Mouse (Mus musculus) right cerebral cortex, postnatal 14 days (tissue): ENCODE results near the gene Atp8a1.

Experiments
- DNase-seq: peaks from one replicate; pipeline ENCODE4 v3.0.0; 2022

Gene Atp8a1

DNA sequence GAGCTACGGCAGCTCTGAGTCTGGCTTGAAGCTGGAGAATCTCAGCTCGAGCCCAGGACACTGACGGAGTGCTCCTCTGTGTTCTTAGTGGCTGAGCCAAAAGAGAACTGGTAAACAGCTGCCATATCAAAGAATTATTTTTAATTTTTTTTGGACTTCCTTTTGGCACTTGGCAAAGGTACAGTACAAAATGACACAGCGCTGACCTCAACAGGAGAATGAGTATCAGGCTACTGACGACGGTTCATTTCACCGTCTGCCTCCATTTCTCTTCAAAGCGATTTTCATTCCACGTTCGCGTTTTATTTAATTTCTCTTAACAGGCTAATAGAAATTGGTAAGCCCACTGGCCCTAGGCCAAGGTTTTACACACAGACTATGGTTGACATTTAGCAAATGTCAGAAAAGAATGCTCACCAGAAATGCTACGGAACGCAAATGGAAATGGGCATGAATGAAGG lies 177.8 kb downstream of the Atp8a1 start:
- DNase-seq, result no peak

DNA sequence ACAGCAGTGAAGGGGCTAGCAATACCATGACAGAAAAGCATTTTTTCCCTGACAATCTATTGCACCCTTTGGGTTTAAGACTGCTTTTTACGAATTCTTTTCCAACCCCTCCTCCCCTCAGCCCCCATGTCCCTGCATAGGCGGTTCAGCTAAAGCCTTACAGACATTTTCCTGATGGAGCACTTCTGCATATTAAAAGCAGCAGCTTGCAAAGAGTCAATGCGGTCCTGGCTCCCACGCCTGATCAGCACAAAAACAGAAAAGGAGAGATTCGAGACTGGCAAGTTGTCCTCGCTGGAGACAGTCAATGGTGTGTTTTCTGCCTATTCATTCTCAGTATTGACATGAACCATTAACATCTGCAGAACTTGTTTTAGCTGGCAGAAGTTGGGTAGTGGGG lies 184.5 kb downstream of the Atp8a1 start:
- DNase-seq, result no peak

DNA sequence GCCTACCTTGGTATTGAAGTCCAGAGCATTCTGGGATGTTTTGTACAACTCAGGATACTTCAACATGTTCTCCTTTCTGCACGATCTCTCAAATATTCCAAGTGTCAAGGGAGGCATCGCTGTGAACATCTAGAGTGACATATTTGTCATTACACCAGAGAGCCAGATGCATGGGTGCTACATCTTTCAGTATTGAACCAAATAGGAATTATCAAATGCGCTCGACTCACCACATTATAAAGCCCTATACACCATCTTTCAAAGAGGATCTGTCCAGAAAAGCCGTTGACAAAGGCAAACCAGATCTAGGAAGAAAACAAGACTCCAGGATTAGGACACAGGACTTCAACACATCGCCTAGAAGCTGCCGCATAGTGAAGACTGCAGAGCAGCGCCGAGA lies 187.4 kb downstream of the Atp8a1 start:
- no peak for DNase-seq

DNA sequence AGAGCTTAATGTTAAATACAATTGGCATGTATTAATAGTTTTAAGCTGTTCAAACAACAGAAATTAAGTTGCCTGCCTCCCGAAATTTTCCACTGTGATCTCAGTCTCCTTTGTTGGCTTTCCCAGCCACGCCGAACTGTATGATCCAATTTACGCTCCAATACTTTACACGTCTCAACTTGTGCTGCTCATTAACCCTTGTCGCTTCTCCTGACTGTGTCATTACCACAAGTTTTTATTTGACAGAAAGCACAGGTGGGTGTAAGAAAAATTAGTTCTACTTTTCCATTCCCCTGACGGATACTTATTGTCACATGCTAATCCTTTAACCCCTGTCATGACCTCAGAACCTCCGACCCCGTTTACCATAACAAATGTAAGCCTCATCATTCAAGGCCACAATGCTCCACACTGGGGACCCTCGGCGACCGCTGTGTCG lies 190.4 kb downstream of the Atp8a1 start:
- DNase-seq, result no peak

DNA sequence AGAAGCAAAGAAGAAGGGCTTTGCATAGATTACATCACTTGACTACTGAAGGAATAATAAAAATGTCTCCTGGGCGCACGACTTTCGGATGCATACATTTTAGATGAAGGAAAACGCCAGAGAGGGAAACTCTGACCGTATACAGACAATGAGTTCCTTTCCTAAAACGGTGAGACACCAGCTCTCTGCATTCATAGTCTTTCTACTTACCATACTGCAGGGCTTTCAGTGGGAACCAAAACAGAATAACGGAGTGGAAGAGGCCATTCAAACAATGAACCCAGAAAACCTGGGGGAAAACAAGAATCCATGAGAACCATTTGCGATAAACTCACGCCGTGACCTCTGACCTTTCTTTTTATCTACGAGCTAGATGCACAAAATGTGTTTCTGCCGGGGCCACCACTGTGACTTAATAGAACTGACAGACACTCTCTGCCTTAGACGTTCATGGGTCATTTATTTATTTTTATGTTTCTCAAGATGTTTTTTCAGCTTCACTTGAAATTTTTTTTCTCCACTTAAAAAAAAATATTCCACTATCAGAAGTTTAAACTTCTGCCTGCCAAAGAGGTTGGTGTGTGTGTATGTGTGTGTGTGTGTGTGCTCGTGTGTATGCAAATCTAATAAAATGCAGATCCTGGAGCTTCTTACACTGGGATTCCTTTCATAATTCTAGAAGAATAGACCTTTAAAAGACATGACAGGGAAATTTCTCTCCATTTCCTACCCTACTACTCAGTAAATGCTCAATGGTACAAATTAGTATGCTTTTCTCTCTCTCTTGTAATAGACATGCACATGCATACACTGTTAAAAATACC lies 191.3 kb downstream of the Atp8a1 start:
- DNase-seq, result no peak

DNA sequence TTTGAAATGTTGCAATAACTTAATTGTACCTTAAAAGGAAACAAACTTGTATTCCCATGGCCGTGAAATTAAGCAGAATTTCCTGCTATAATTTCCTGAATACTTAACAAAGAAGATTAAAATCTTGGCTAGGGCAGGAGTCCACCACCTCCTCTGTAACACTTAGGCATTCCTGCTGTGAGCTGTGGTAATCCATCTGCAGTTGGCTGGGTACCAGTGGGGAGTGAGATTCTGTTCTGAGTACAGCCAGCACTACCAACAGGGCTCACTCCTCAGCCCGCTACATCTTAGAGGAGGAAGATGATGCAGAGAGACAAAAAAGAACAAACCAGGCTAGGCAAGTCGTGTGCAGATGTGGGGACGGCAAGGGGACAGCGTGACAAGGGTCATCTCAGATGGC lies 192.7 kb downstream of the Atp8a1 start:
- no peak for DNase-seq

DNA sequence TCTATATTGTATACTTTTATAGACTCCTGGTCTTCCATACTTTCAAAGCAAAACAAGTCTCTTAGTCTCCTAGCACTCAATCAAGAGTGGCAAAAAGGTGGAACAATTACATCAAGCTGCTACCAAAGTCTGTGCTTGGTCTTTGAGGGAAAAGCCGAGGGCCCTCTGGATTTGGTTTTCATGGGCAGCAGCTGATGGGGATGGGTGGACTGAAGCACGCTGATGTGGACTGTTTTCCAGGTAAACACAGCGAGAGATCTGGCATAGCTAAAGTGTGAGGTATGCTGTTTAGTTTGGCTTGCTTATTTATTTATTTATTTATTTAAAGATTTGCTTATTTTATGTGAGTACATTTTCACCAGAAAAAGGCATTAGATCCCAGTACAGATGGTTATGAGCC lies 193.7 kb downstream of the Atp8a1 start:
- DNase-seq, result no peak

DNA sequence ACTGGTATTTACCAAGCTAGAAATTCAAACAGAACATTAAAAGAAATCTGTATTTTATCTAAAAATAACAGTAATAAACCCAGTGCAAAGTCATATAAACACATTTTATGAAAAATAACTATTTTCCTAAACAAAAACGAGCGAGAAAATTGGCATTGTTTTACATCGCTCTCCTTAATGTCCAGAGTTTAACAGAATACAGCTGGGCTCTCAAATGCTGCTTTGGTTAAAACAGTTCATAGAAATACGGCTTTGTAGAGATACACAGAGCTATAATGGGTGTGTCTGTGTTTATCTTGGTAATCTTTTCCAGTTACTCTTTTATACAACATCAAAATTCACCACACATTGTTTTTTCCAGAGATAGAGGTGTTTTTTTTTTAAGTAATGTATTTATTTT lies 194.8 kb downstream of the Atp8a1 start:
- DNase-seq, result no peak

DNA sequence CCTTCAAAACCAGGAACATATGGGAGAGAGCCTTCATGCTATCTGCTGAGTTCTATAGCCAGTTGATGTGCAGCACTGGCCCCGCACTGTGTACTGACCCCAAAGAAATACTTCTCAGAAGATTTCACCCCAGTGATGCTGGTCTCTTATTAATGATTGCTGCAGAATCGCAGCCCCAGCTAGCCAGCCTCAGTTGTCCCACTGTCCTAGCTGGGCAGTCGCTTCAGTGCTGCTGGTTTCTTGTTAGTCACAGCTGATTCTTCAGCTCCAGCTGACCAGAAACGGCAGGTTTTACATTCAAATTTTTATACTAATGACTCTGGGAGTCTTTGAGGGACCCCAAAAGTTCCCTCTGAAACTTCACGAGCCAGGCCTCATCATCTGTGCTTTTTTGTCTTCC lies 197.2 kb downstream of the Atp8a1 start:
- no peak for DNase-seq

DNA sequence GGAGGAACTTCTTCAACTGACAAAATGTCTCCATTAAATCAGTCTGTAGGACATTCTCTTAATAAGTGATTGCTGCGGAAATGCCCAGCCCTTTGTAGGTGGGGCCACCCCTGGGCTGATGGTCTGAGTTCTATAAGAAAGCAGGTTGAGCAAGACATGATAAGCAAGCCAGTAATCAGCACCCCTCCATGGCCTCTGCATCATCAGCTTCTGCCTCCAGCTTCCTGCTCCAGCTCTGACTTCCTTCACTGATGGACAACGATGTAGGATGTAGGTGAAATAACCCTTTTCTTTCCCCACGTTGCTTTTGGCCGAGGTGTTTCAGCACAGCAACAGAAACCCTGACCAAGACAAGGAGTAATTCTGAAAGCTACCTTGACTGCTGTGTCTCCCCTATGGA lies 198.1 kb downstream of the Atp8a1 start:
- DNase-seq, result no peak

DNA sequence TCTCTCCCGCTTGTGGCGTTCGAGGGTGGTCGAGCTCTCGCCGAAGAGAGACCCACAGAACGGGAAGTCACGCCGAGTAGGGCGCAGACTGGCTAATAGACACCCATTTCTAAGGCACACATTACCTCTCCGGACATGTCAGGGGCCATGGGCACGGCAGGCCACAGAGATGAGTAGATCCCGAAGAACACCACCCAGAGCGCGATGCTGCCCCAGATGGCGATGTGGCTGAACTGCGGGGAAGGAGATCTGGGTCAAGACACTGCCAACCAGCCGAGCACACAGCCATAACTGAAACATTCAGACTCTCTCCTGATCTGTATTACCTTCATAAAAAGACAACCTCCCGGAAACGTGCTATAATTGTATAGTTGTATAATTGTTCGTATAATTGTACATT lies 199.7 kb downstream of the Atp8a1 start:
- DNase-seq, result peak; percentile 30

DNA sequence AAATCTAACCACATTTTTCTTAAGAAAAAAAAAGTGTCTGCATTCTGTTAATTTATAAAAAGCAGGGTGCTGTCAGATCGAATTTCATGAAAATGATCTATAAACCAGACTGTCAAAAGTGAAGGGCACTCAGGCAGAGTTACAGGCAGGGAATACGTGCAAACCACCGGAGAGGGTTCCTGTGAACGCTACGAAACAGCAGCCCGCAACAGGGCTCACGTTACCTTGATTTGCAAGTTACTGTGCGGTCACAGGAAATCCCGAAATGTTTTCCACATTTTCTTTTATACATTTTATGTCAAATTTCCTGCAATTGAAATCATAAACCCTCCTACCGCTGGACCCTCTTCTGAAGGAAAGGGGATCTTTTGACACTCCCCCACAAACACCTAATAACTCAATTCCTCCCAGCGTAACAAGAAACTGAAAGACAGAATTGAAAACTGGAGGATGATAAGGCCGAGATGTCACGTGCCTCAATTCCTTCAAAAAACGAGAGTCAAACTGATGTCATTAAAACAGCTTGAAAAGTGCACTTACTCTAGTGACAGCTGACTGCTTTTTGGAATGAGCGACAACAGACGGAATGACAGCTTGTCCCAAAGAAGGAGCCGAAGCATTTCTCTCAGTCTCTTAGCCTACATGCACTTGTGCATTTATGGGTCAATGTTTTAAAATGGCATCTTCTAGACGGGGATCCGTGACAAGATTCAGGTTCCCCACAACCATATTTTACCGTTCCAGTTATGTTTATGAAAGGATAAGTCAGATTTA lies 200.3 kb downstream of the Atp8a1 start:
- no peak for DNase-seq

DNA sequence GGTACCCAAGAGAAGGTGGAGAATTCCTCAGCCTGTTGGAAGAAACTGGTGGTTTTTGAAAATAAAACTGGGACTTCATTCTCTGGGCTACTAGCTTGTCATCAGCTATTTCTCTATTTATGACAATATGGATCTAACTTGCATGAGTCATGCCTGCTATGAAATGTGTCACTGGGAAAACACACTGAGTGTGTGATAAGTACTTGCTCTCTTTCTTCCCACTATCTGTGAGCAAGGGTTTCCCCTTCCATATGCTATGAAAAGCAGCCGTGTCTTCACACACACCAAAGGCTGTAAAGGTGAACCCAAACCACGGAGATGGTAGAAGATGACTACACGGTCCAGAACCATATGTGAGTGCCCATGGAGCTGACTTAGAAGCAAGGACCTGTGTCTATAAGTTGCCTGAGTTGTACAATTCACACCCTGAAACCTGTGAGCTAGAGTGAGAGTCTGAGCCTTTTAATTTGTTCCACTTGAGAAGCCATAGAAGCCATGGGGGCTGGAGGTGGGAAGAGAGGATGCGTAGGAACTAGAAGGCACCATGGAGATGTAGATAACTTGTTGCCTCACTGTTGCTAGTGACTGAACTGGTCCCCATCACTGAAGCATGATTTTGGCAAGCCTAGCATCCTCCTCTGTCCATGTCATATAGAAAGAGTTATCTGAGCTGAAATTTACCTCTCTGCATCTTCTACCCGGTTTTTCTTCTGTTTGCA lies 203.5 kb downstream of the Atp8a1 start:
- no peak for DNase-seq

DNA sequence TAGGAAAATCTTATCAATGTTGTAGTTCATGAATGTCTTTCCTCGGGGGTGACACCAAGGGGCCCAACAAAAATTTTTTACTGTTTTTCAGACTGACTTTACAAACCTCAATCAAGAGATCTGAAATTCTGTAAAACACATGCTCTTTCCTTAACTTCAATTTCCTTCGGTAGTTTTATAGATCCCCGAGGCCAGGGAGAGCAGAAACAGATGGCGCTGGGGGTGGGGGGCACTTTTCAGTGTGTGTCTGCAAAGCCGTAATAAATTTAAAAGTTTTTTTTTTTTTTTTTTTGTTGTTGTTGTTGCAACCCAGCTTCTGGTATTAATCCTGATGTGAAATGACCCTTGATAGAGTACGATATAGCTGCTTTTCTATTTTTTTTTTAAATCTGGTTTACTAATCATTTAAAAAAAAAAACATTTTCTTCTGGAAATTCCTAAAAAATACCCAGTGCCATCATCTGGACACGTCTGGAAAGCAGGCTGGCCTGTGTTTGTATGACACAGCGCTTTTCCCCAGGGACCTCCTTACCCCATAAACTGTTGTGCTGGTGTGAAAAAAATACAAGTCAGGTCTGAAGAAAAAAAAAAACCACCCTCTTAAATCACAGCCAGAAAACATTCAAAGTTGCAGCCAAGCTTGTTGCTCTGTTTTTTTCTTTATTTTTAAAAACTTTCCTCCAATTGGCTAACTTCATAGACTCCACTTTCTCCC lies 205.7 kb downstream of the Atp8a1 start:
- no peak for DNase-seq

DNA sequence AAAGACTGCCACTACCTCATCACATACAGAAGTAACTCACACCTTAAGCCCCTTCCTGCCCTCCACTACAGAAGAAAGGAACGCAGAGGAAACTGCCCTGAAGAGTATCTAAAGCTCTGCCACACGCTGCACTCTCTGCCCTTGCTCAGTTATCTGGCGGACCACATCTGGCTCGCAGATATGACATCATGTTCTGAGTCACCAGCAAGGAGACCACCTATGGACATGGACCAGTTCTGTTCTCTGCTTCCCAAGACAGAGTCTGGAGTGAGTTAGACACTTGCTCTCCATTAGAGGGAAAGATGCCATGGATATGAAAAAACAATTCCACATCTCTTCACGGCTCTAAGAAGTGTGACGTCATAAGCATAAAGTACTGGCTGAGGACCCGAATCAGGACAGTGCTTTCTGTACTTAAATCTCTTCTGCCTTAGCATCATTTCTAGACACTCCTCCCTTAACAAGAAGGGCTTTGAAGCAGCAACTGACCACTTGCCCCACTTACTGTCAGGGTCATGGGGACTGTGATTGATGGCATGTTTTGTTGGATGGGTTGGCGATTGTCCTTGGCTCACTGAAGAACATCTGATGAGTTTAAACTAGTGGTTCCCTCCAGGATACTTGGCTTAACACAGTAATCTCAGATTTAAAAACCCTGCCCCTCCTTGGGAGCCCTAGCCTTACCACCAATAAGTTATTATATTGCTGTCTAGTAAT lies 206.5 kb downstream of the Atp8a1 start:
- DNase-seq, result no peak

DNA sequence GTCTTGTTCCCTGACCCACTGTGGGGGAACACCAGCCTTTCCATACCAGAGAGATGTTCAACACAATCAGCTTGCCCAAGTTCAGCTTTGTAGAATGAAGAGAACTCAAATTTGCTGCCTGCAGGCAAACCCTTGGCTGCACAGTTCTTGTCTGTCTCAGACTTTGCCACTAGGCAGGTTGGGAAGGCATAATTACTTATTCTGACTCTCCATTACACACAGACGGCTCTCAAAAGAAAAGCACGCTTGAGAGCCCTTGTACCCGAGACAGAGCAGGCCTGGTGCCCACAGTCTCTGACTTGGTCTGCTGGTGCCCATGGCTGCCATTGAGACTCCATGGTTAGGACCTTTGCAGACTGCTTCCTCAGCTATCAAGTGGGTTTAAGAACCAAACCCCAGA lies 212.9 kb downstream of the Atp8a1 start:
- DNase-seq, result no peak

DNA sequence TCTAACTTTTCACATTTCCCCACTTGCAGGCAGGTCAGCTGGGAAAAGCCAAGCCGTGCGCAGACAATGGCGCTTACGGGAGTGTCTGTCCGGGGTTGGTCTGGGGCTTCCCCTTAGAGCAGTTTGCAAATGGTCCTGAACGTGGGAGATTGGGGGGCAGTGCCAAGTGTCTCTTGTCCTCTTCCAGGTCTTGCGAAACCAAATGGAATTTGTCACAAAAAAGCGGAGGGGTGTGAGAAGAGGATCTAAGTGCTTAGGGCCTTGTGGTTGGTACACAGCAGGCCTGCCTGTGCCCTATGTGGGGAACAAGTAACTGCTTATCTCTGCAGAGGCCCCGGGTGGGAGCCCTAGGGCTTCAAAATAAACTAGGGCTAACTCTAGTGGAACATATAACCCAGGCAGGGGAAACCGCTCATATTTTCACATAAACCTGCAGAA lies 213.4 kb downstream of the Atp8a1 start:
- no peak for DNase-seq

DNA sequence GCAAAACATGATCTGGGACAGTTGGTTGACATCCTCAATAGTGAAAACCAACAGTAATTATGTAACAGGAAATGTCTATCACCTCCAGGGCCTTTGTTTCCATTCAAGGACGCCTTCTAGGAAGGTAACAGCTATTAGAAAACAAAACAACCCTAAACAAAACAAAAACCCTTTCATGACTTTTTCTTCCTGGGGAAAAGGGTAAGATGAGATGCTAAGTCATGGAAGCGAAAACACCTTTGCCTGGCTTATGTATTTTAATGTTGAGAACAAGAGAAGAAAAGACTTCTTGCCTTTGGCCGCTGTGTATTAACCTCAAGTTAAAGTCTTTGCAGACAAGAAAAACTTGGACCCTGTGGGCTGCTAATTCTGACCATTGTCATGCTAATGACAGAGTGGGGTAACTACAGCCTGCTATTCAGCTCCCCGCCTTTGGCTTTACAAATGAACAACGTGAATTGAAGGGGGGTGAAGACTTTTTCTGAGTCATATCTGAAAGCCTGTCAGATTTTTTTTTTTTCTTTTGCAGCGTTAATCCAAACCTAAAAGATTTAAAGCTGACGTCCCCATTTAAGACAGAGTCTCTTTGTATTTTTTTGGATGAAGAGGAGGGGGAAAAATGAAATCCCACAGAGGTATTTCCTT lies 214.0 kb downstream of the Atp8a1 start:
- no peak for DNase-seq

DNA sequence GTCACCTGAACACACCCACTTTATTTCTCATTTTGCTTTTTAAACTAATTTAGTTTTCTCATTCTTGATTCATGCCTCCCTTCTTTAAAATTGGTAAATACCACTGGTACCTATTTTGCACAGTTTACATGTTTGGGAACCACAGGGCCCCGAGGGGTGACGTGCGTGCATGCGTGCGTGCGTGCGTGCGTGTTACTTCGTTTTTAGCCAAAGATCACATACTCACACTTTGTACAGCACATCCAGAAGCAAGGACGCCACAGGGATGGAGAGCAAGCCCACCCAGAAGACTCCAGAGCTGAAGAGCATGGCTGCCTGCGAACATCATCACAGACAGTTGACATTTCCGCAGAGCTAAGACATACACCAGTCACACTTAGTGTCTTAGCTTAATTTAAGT lies 216.0 kb downstream of the Atp8a1 start:
- no peak for DNase-seq

DNA sequence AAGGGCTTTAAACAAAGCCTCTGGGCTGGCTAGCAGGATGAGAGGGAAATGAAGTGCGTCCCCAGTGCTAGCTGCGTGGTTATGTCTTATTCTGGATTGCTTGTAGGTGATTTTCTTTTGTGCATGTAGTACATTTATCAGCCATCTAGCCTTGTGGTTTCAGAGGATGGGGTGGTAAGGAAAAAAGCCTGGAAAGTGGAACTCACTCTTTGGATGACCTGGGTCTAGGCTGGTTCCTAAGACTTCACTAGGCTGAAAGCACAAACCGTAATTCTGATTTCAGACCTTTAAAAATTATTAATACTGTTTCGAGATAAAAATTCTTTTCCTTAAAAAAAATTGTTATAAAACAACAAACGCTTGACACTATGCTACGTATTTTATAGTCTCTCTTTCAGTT lies 217.4 kb downstream of the Atp8a1 start:
- no peak for DNase-seq

DNA sequence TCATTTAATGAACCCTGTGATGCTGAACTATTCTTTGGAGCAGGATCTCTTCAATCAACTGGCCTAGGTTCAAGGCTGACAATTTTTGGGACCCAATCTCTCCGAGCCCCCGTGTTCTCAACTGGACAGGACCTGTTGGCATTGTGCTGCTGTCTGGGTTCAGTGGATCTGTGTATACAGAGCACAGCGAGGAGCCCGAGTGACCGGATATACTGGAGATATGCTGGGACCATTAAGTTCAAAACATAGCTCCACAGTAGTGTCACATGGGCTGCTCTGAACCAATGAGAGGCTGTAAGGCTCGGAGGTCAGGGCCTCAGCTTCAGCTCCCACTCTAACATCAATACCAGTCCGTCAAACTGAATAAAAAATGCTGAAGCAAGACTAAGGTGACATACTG lies 217.8 kb downstream of the Atp8a1 start:
- no peak for DNase-seq
